Mouse (Mus musculus) liver, adult 2 months (tissue): Measurements from ENCODE around the gene Gm5431. TPM values are rescaled to one million over a fixed set of nuclear protein-coding genes. Genes with fewer than 3 reads are reported as not detected.
A peak's percentile ranks its signal among the peaks of the same experiment; 100 is the strongest.

Experiments used
- DNase-seq: peaks from one replicate; pipeline ENCODE4 v3.0.0-alpha.2; 2011; ENCODE audit warnings: low read depth, low spot score; ENCODE audit errors: extremely low read depth
- H3K27ac ChIP-seq: fragments of 200-500 bp; replicated peaks from 2 replicates; pipeline ENCODE4 v1.5.1; 2012; ENCODE audit warnings: low read depth, mild to moderate bottlenecking, control low read depth, inconsistent platforms, low read length; ENCODE audit not compliant: insufficient read depth
- H3K27me3 ChIP-seq: fragments of 200-500 bp; 2 replicates; pipeline ENCODE4 v1.6.1; 2012; ENCODE audit warnings: mild to moderate bottlenecking, moderate library complexity, low read length, inconsistent platforms; ENCODE audit not compliant: control insufficient read depth, insufficient read depth
- H3K36me3 ChIP-seq: fragments of 200-500 bp; 2 replicates; pipeline ENCODE4 v1.6.1; 2012; ENCODE audit warnings: low read length, inconsistent platforms; ENCODE audit not compliant: control insufficient read depth, insufficient read depth
- H3K4me1 ChIP-seq: fragments of 200-500 bp; 2 replicates; pipeline ENCODE4 v1.6.1; 2011; ENCODE audit warnings: low read length; ENCODE audit not compliant: control insufficient read depth, insufficient read depth
- H3K4me3 ChIP-seq: fragments of 200-500 bp; 2 replicates; pipeline ENCODE4 v1.5.1; 2011; ENCODE audit warnings: low read depth, mild to moderate bottlenecking, control low read depth, low read length, moderate library complexity; ENCODE audit not compliant: insufficient read depth
- H3K79me2 ChIP-seq: fragments of 200-500 bp; 2 replicates; pipeline ENCODE4 v1.6.1; 2012; ENCODE audit warnings: inconsistent platforms, mild to moderate bottlenecking, low read length, moderate library complexity; ENCODE audit not compliant: control insufficient read depth, insufficient read depth
- H3K9ac ChIP-seq: fragments of 200-500 bp; 2 replicates; pipeline ENCODE4 v1.6.1; 2012; ENCODE audit warnings: low read depth, mild to moderate bottlenecking, control low read depth, inconsistent platforms, low read length
- CTCF ChIP-seq: fragments of 200-500 bp; IDR thresholded peaks from 2 replicates; pipeline ENCODE4 v1.5.1; 2011; ENCODE audit warnings: low read depth, low read length, control low read depth
- POLR2A ChIP-seq: fragments of 200-500 bp; IDR thresholded peaks from 2 replicates; pipeline ENCODE4 v1.6.1; 2011; ENCODE audit warnings: low read length, control low read depth; ENCODE audit not compliant: insufficient read depth; ENCODE audit errors: extremely low read depth
- WGBS: fragments of 180-500 bp; shearing (Covaris S2); methylation state at CpG from one replicate; pipeline ENCODE4 v1.1.7; 2018; 5-methylcytosine and 5-hydroxymethylcytosine counted together
- polyA plus RNA-seq: library from polyadenylated mRNA; depleted of rRNA; stranded (reverse); fragments of >200 nt; gene quantifications from 2 replicates; pipeline ENCODE4 v1.2.3, GENCODE M21; 2012; rRNA removed
- total RNA-seq: library from RNA; depleted of rRNA; stranded (reverse); fragments of >200 nt; gene quantifications from 2 replicates; pipeline ENCODE4 v1.2.3, GENCODE M21; 2014; rRNA removed

The Gm5431 gene
- total and polyA plus RNA-seq, 2 experiments: 0.12 to 1.9 TPM

- WGBS: 89% methylated on average over 4 of the region's 4 CpGs
- H3K79me2 ChIP-seq: no peaks in the 10 kb centered on the region
- H3K4me1 ChIP-seq: peaks cover 11% of the 10 kb centered on the region
- H3K36me3 ChIP-seq: no peaks in the 10 kb centered on the region
- no peak for DNase-seq
- no peak overlapping the region for H3K4me3 ChIP-seq
- TF ChIP-seq CTCF: no peak
- TF ChIP-seq POLR2A: no peak
- H3K9ac ChIP-seq: no peak overlapping the region
- no peak overlapping the region for H3K27ac ChIP-seq
- H3K27me3 ChIP-seq: no peaks in the 10 kb centered on the region
Measured at GRCm38 (mm10) chr11:48842378-48842792, 59.6 kb downstream of the Gm5431 start.

- no peak overlapping the region for H3K27ac ChIP-seq
- 29% methylated on average over 5 of the region's 5 CpGs for WGBS
- H3K36me3 ChIP-seq: no peaks in the 10 kb centered on the region
- no peaks in the 10 kb centered on the region for H3K79me2 ChIP-seq
- H3K27me3 ChIP-seq: no peaks in the 10 kb centered on the region
- TF ChIP-seq POLR2A: no peak
- TF ChIP-seq CTCF: no peak
- peaks cover 14% of the 10 kb centered on the region for H3K4me1 ChIP-seq
- H3K9ac ChIP-seq: no peak overlapping the region
- no peak for DNase-seq
- no peak overlapping the region for H3K4me3 ChIP-seq
Measured at GRCm38 (mm10) chr11:48841213-48841612, 60.8 kb downstream of the Gm5431 start.

- Histone ChIP-seq H3K27me3 (no peaks in the 10 kb centered on the region), H3K4me1 (peaks cover 16% of the 10 kb centered on the region), H3K79me2 (no peaks in the 10 kb centered on the region), H3K9ac (no peak overlapping the region), H3K27ac (no peak overlapping the region), H3K36me3 (no peaks in the 10 kb centered on the region), H3K4me3 (no peak overlapping the region)
- DNase-seq: peak; percentile 58
- TF ChIP-seq CTCF (no peak), POLR2A (no peak)
Measured at GRCm38 (mm10) chr11:48840805-48841204, 61.2 kb downstream of the Gm5431 start.

- no peak for TF ChIP-seq POLR2A
- TF ChIP-seq CTCF: no peak
- no peak overlapping the region for H3K27ac ChIP-seq
- no peak for DNase-seq
- no peak overlapping the region for H3K9ac ChIP-seq
- no peaks in the 10 kb centered on the region for H3K27me3 ChIP-seq
- H3K36me3 ChIP-seq: no peaks in the 10 kb centered on the region
- H3K79me2 ChIP-seq: no peaks in the 10 kb centered on the region
- WGBS: 87% methylated on average over 10 of the region's 10 CpGs
- peaks cover 16% of the 10 kb centered on the region for H3K4me1 ChIP-seq
- H3K4me3 ChIP-seq: no peak overlapping the region
Measured at GRCm38 (mm10) chr11:48838879-48839680, 62.9 kb downstream of the Gm5431 start.

GRCm38 (mm10) chr11:48838181-48838797 is 63.7 kb downstream of the Gm5431 start:
- Histone ChIP-seq H3K36me3 (no peaks in the 10 kb centered on the region), H3K9ac (peak overlapping the region; percentile 95), H3K4me1 (peaks cover 16% of the 10 kb centered on the region), H3K27ac (peak overlapping the region; percentile 85), H3K27me3 (no peaks in the 10 kb centered on the region), H3K79me2 (no peaks in the 10 kb centered on the region), H3K4me3 (peak overlapping the region; percentile 91)
- DNase-seq: peak; percentile 83
- no peak for TF ChIP-seq POLR2A
- no peak for TF ChIP-seq CTCF
- 6% methylated on average over 16 of the region's 16 CpGs for WGBS

Other genes starting within 250 kb of the Gm5431 start
- gene Rack1, start 101.9 kb downstream of the Gm5431 start, total RNA-seq: 507 and 645 TPM in 2 replicates
- gene Rack1, start 101.9 kb downstream of the Gm5431 start, polyA plus RNA-seq: 645 and 687 TPM in 2 replicates
- 11.4 and 13.2 TPM in 2 replicates for gene Trim41, start 84.9 kb downstream of the Gm5431 start, total RNA-seq
- 13.7 and 18.2 TPM in 2 replicates for gene Trim41, start 84.9 kb downstream of the Gm5431 start, polyA plus RNA-seq
- 5.8 and 11.2 TPM in 2 replicates for gene Trim7, start 76.1 kb downstream of the Gm5431 start, total RNA-seq
- 11.0 and 16.3 TPM in 2 replicates for gene Trim7, start 76.1 kb downstream of the Gm5431 start, polyA plus RNA-seq
- 1.5 and 2.0 TPM in 2 replicates for gene Gm12184, start 75.6 kb downstream of the Gm5431 start, total RNA-seq
- gene Gm12184, start 75.6 kb downstream of the Gm5431 start, polyA plus RNA-seq: 5.5 and 5.8 TPM in 2 replicates
- gene Irgm1, start 30.5 kb downstream of the Gm5431 start, total RNA-seq: 43.0 and 48.4 TPM in 2 replicates
- gene Irgm1, start 30.5 kb downstream of the Gm5431 start, polyA plus RNA-seq: 29.9 and 33.3 TPM in 2 replicates
- 2.3 and 4.0 TPM in 2 replicates for gene Psme2b, start 44.0 kb upstream of the Gm5431 start, total RNA-seq
- 2.5 and 3.0 TPM in 2 replicates for gene Psme2b, start 44.0 kb upstream of the Gm5431 start, polyA plus RNA-seq
- gene Olfr56, start 76.7 kb upstream of the Gm5431 start, total RNA-seq: 0.20 and 0.28 TPM in 2 replicates
- gene Olfr56, start 76.7 kb upstream of the Gm5431 start, polyA plus RNA-seq: 0.05 TPM in 1 of 2 replicates, not detected in the other
- gene 9930111J21Rik1, start 77.2 kb upstream of the Gm5431 start, total RNA-seq: 4.1 and 5.1 TPM in 2 replicates
- 0.44 and 0.48 TPM in 2 replicates for gene 9930111J21Rik1, start 77.2 kb upstream of the Gm5431 start, polyA plus RNA-seq
- gene Gm12185, start 90.0 kb upstream of the Gm5431 start, total RNA-seq: 0.13 and 0.18 TPM in 2 replicates
- gene Gm12185, start 90.0 kb upstream of the Gm5431 start, polyA plus RNA-seq: 0.02 TPM in 1 of 2 replicates, not detected in the other
- gene Tgtp1, start 92.0 kb upstream of the Gm5431 start, total RNA-seq: 9.8 and 11.1 TPM in 2 replicates
- 1.4 and 2.8 TPM in 2 replicates for gene Tgtp1, start 92.0 kb upstream of the Gm5431 start, polyA plus RNA-seq
- 2.8 and 4.0 TPM in 2 replicates for gene 9930111J21Rik2, start 149.0 kb upstream of the Gm5431 start, total RNA-seq
- 0.30 and 0.44 TPM in 2 replicates for gene 9930111J21Rik2, start 149.0 kb upstream of the Gm5431 start, polyA plus RNA-seq
- gene Tgtp2, start 162.0 kb upstream of the Gm5431 start, total RNA-seq: 5.7 and 6.9 TPM in 2 replicates
- 1.1 and 1.3 TPM in 2 replicates for gene Tgtp2, start 162.0 kb upstream of the Gm5431 start, polyA plus RNA-seq
- 20.0 and 21.3 TPM in 2 replicates for gene Ifi47, start 174.4 kb upstream of the Gm5431 start, total RNA-seq
- gene Ifi47, start 174.4 kb upstream of the Gm5431 start, polyA plus RNA-seq: 8.2 and 12.7 TPM in 2 replicates
- gene Olfr1396, start 212.7 kb upstream of the Gm5431 start, total RNA-seq: under 0.01 and 0.07 TPM in 2 replicates
- 0.02 and 0.06 TPM in 2 replicates for gene Olfr1396, start 212.7 kb upstream of the Gm5431 start, polyA plus RNA-seq
- not detected in 2 replicates for gene Olfr1395, start 240.1 kb upstream of the Gm5431 start, total RNA-seq
- not detected in 2 replicates for gene Olfr1395, start 240.1 kb upstream of the Gm5431 start, polyA plus RNA-seq